Mouse (Mus musculus): ENCODE measurements at regions not wholly inside any gene's neighbourhood (a gene's known extent, or its start where the extent isn't known, plus 50 kb on each side); places are given as distances from the start of the nearest gene placed in this dataset.
A peak's percentile ranks its signal among the peaks of the same experiment; 100 is the strongest.

DNA sequence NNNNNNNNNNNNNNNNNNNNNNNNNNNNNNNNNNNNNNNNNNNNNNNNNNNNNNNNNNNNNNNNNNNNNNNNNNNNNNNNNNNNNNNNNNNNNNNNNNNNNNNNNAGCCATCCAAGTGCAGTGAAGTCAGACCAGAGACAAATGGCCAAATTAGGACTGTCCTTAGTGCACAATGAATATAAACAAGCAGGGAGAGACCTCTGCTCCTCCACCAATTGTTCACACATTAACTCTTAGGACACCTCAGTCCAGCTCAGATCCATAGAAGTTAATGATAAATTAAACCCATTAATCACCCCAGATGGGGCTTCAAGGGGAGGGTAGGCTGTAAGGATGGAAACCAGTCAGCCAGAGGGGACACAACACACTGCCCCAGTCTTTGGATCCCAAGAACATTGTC, 223.2 kb upstream of the Eef2kmt start:
- DNase-seq (ENCODE audit: extremely low spot score in 1 of 2, low spot score in 1 of 2), result no peak

- DNase-seq (ENCODE audit: extremely low spot score in 1 of 2, low spot score in 1 of 2), result peak; percentile 14 to 67
Observed at GRCm38 (mm10) chr16:5471321-5471720, 215.5 kb upstream of the Eef2kmt start.

GRCm38 (mm10) chr16:5467587-5467986, 211.8 kb upstream of the Eef2kmt start:
- DNase-seq (ENCODE audit: extremely low spot score in 1 of 2, low spot score in 1 of 2), result peak in 1 of 2 experiments; percentile 66

DNA sequence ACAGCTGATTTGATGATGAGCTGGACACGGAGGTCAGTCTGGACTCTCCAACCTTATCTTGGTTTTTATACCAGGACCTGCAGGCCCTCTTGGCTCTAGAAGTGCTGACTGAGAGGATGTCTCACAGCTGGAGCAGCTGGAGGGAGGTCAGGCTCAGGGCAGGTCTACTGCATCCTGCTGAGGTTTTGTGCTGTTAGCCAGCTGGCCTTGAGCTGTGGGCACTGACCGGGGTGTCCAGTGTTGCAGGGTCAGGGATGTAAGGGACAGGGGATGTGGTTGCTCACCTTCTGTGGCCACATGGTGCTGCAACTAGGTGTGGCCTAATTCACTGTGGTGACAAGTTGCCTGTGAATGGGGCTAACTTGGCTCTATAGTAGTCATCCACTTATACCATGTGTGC, 211.0 kb upstream of the Eef2kmt start:
- DNase-seq (ENCODE audit: extremely low spot score in 1 of 2, low spot score in 1 of 2), result no peak

GRCm38 (mm10) chr16:5455352-5455965, 199.7 kb upstream of the Eef2kmt start:
- DNase-seq (ENCODE audit: extremely low spot score in 1 of 2, low spot score in 1 of 2), result no peak

GRCm38 (mm10) chr16:5454243-5454642, 198.5 kb upstream of the Eef2kmt start:
- DNase-seq (ENCODE audit: extremely low spot score in 1 of 2, low spot score in 1 of 2), result no peak

DNA sequence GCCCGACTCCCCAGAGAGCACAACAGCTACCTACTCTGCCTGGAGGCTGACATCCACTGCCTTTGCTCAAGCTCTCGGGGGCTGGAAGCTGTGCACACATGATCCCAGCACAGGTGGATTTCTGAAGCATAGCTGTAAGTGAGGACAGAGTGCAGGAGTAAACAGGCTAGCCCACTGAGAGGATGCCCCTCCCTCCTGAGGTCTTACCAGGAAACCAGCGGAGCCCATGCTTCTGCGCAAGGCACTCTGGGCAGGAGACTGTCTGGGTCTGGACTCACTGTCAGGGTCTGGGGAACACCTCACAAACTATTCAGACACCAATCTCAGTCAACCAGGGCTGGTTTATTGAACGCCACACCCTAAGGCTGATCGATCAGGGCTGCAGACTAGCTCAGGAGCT, 197.2 kb upstream of the Eef2kmt start:
- no peak for DNase-seq (ENCODE audit: extremely low spot score in 1 of 2, low spot score in 1 of 2)

DNA sequence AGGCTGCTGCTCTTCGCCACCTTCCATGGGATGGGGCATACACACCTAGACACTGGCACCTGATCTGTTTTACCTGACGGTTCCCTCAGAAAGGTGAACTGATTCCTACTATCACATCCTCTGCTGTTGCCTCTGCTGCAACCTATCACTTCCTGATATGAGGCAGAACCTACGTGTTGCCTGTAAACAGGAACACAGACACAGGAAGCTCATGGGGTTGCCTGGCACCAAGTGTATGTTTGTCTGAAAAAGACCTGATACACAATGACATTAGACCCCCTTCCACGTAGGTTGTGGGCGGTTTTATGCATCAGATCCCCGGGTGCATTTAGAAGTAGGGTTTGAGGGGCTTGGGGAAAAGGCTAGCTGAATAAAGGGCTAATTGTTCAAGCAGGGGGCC, 190.0 kb upstream of the Eef2kmt start:
- no peak for DNase-seq (ENCODE audit: extremely low spot score in 1 of 2, low spot score in 1 of 2)

- DNase-seq (ENCODE audit: extremely low spot score in 1 of 2, low spot score in 1 of 2), result no peak
Observed at GRCm38 (mm10) chr16:5444785-5445184, 189.0 kb upstream of the Eef2kmt start.

DNA sequence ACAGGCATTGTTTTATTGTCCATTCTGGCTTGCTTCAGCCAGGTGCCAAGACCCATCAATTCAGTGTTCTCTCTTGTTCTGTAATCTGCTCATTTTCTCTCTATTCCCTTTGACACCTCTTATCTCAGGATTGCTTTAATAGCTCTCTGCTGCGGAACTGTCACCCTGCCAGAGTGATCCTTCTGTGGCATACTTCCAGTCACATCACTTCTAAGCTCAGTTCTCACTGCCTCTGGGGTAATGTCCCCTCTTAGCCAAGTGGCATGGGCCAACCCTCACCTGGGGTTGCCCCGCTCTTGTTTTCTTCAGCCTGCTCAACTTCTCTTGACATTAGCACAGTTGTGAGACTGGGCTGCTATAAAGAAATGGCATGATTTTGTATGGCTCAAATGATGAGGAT, 183.9 kb upstream of the Eef2kmt start:
- DNase-seq (ENCODE audit: extremely low spot score in 1 of 2, low spot score in 1 of 2), result no peak

GRCm38 (mm10) chr16:5438405-5438804, 182.6 kb upstream of the Eef2kmt start:
- DNase-seq (ENCODE audit: extremely low spot score in 1 of 2, low spot score in 1 of 2), result no peak

DNA sequence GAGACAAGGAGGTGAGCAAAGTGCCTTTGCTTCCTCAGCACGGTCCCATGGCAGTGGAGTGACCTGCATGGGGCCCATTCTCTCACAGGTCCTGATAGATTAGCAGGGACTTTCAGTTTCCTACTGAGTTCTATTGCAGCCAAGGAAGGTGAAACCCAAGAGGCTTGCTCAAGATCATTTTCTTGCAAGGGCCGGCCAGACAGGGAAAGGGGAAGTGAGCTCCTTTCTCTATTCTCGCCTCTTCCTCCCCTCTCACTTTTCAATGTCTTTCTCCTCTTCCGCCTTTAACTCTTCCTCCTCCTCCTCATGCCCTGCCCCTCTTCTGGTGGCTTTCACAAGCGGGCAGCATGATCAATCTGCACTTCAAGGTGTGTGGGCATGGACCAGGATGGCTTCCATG, 175.9 kb upstream of the Eef2kmt start:
- no peak for DNase-seq (ENCODE audit: extremely low spot score in 1 of 2, low spot score in 1 of 2)

DNA sequence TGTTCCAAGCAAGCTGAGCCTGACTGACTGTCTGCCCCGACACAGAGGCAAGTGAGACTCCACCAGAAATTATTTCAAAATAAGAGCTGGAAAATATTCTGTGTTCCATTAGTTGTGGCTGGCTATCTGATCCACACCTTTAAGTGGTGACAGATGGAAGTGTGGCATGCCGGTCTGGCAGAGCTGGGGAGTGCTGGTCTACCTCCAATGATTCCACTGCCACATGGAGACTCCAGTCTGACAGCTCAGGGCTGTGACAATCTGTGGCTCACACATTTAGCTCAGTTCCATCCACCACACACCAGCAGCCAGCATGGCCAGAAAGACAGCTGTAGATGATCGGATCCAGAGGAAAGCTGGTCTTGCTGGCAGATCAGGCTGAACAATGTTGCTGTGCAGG, 175.3 kb upstream of the Eef2kmt start:
- DNase-seq (ENCODE audit: extremely low spot score in 1 of 2, low spot score in 1 of 2), result peak in 1 of 2 experiments; percentile 59

DNA sequence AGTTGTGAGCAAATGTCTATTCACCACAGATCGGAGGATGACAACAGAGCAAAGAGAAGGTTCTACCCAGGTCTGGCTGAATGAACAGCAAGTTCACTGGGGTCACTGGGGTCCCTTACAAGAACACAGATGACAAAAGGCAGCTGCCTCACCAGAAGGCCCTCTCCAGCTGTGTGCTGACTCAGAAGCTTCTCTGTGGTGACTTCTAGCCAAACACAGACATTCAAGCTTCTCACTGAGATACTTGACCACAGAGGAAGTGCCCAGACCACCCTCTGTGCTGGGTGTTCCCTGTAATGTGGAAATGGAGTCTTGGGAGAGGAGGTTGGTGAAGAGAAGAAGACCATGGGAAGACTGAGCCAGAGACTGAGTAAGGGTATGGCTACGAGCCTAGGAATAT, 173.7 kb upstream of the Eef2kmt start:
- no peak for DNase-seq (ENCODE audit: extremely low spot score in 1 of 2, low spot score in 1 of 2)

GRCm38 (mm10) chr16:5425908-5426307, 170.1 kb upstream of the Eef2kmt start:
- no peak for DNase-seq (ENCODE audit: extremely low spot score in 1 of 2, low spot score in 1 of 2)

DNA sequence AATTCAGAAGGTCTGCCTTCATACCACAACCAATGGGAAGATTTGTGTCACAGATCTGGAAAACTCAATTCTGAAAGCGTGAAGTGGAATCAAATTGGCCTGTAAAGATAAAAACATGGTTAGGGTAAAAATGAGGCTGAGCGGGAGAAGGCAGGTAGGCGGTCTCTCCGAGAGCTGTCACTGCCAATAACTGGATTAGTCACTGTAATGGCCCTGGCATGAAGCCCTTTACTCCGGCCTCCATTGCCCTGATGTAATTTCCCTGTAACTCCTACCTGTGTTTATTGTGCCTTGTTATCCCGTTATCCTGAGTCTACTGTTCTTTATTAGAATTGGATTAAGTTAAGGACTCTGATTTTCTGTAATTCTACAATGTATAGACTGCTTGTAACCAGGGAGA, 166.3 kb upstream of the Eef2kmt start:
- no peak for DNase-seq (ENCODE audit: extremely low spot score in 1 of 2, low spot score in 1 of 2)

- DNase-seq (ENCODE audit: extremely low spot score in 1 of 2, low spot score in 1 of 2), result no peak
Observed at GRCm38 (mm10) chr16:5421591-5421990, 165.8 kb upstream of the Eef2kmt start.

- DNase-seq (ENCODE audit: extremely low spot score in 1 of 2, low spot score in 1 of 2), result peak; percentile 21 to 59
Observed at GRCm38 (mm10) chr16:5419467-5419866, 163.7 kb upstream of the Eef2kmt start.

- DNase-seq (ENCODE audit: extremely low spot score in 1 of 2, low spot score in 1 of 2), result peak in 1 of 2 experiments; percentile 15
Observed at GRCm38 (mm10) chr16:5418462-5419197, 162.8 kb upstream of the Eef2kmt start.

- no peak for DNase-seq (ENCODE audit: extremely low spot score in 1 of 2, low spot score in 1 of 2)
Observed at GRCm38 (mm10) chr16:5415310-5415709, 159.5 kb upstream of the Eef2kmt start.

DNA sequence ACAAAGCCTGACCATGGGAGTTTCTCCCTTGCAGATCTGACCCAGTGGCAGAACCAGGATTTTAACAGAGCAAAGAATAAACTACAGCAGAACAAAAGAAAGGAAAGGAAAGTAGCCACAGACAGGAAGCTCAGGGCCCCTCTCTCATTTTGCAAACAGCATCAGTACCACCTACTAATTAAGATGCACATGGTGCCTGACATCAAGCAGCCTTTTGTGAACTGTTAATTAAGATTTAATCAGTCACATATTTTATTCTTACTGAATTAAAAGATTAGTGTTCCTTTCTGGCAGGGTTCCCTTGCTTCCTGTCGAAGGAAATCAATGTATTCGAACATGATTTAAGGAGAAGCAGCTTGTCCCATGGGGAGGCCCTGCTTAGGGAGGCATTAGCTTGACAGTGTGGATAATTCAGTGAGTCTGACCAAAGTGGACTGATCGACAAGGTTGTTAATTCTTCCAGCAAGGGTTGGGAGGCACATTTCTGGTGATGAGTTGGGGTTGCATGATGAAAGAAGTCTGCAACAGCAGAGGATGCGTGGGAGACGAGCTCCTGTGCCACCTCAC, 156.1 kb upstream of the Eef2kmt start:
- no peak for DNase-seq (ENCODE audit: extremely low spot score in 1 of 2, low spot score in 1 of 2)

DNA sequence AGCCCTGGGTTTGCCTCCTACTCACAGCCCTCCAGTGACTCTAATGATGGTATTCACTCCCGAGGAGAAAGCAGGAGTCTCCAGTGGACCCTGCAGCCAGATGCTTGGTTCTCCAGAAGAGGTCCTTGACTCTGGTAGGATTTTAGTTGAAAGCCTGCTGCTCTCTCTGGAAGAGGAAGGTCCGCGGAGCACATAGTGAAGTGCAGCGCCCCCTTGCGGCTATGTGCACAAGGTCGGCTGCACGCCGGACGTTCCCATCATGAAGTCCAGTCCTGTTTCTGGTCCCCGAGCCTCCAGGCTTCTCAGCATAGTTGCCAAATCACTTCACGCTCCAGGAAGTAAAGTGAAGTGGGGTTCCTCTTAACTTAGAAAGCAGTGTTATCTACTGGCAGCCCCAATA, 150.9 kb upstream of the Eef2kmt start:
- peak in 1 of 2 experiments; percentile 80 for DNase-seq (ENCODE audit: extremely low spot score in 1 of 2, low spot score in 1 of 2)
